Mouse (Mus musculus): ENCODE data around the gene A430005L14Rik.

DNA sequence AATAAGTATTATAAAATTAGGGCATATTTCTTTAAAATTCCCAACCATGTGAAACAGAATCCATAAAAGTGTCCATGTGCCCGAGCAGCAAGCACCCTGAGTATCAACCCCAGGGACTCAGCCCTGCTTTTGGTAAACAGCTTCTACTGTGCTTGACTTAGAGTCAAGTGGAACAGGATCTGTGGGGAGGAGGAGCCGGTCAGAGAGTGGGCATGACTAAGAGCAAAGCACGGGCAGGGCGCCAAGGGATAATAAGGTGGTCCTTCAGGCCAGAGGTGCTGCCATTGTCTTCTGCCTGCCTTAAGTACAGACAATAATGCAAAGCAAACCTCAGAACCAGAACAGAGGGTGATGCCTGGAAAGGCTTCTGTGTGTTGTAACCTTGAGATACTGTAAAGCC is 50.7 kb downstream of the A430005L14Rik start:
- TF ChIP-seq POLR2A (IDR thresholded peaks at IDR 0.05; ENCODE audit: insufficient read depth, low read depth, low read length) (no peak), CTCF (IDR thresholded peaks at IDR 0.05) (no peak), EP300 (IDR thresholded peaks at IDR 0.05; ENCODE audit: insufficient read depth, low read depth, low read length) (no peak)
